Mouse (Mus musculus): ENCODE measurements at regions not wholly inside any gene's neighbourhood (a gene's known extent, or its start where the extent isn't known, plus 50 kb on each side); places are given as distances from the start of the nearest gene placed in this dataset.

DNA sequence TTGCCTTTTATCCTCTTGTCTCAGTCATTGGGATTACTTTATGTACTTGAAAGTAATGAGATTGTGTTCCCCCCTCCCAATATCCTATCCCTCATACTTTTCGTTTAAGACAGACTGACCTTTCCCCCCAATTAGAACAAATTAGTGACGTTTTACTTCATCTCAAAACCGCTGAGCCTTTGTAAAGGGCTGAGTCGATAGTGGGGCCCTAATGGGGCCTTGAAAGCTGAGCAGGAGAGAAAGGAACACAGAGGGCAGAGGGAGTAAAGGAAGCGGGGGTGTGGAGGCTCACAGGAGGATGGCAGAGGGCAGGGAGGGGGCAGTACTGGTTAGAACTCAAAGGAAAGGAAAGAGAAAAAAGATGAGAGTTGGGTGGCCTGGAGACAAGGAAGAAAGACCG lies 58.9 kb upstream of the Gm15294 start:
- peak; percentile 89 for ATAC-seq (replicated peaks; ENCODE audit: low FRiP score)
- Histone ChIP-seq H3K4me2 (ENCODE audit: low read depth, low read length, severe bottlenecking) (no peak overlapping the region), H3K4me3 (ENCODE audit: low read depth, low read length) (no peak overlapping the region), H3K4me1 (replicated peaks; ENCODE audit: control insufficient read depth, insufficient read depth, low read length) (no peaks in the 10 kb centered on the region), H3K9me3 (ENCODE audit: control insufficient read depth, low read length) (no peaks in the 10 kb centered on the region), H3K36me3 (ENCODE audit: control insufficient read depth, insufficient read depth, low read length) (no peaks in the 10 kb centered on the region), H3K9ac (ENCODE audit: low read length) (no peak overlapping the region), H3K27ac (ENCODE audit: low read depth, low read length) (no peak overlapping the region), H3K27me3 (ENCODE audit: control insufficient read depth, insufficient read depth, low read length) (peaks cover 4% of the 10 kb centered on the region)
- peak; percentile 44 for DNase-seq (ENCODE audit: low spot score)
- 17% methylated on average over 6 of the region's 6 CpGs for WGBS

All from forebrain, embryonic 11.5 days (tissue).